7 mouse cellular contexts compared by ENCODE assay signal in genomic region chr11:36045681-36046276, GRCm38 (mm10).
DNase-seq lines count a peak whose midpoint lies in the region; ATAC-seq lines count a peak whose summit lies in the region.

No protein-coding gene starts in this region.

- no peaks in the 10 kb centered on the region for H3K36me3 ChIP-seq in hindbrain, embryonic 15.5 days

- peak; percentile 83 for DNase-seq in adipocyte (ENCODE audit: low spot score)
- peak; percentile 83 for DNase-seq in cerebellum, adult 9-10 months
- peak; percentile 53 to 77 for DNase-seq in frontal cortex, postnatal 10 days (ENCODE audit: low spot score in 2 of 2)
- peak; percentile 79 for DNase-seq in layer of hippocampus, postnatal 36 days
- DNase-seq in lung, postnatal 36 days, result peak; percentile 75
- peak; percentile 84 to 89 for DNase-seq in right cerebral cortex, adult 2 months (ENCODE audit: low spot score in 2 of 2)

- peak; percentile 67 for ATAC-seq in hindbrain, embryonic 15.5 days (ENCODE audit: low FRiP score, low read depth)

- WGBS in hindbrain, embryonic 15.5 days, result 1% methylated on average over 13 of the region's 13 CpGs

- peaks cover 3% of the 10 kb centered on the region; the same call in 1 of the 2 replicates for H3K27me3 ChIP-seq in hindbrain, embryonic 15.5 days

- H3K4me1 ChIP-seq in hindbrain, embryonic 15.5 days (replicated peaks), result peaks cover 21% of the 10 kb centered on the region

- peak overlapping the region; percentile 32 for H3K4me3 ChIP-seq in hindbrain, embryonic 15.5 days

- peak overlapping the region; percentile 11; the same call in 1 of the 2 replicates for H3K27ac ChIP-seq in hindbrain, embryonic 15.5 days (replicated peaks)

- H3K4me2 ChIP-seq in hindbrain, embryonic 15.5 days, result peak overlapping the region; percentile 49

- 0 out of 2 replicates have a peak overlapping the region, but pooled peaks have one; percentile 23 for H3K9ac ChIP-seq in hindbrain, embryonic 15.5 days

- H3K9me3 ChIP-seq in hindbrain, embryonic 15.5 days, result no peaks in the 10 kb centered on the region

Comparison
In these comparisons a context has a peak if more than half of its experiments do, and no peak if none do; other contexts are left out.
1. Peak in every context shown above with its lines: DNase-seq, ATAC-seq, H3K4me3 ChIP-seq and H3K27ac ChIP-seq.